Mouse (Mus musculus) spleen, adult 2 months (tissue): ENCODE data around the gene Hs3st6.

Source experiments
- CTCF ChIP-seq: fragments of 200-500 bp; IDR thresholded peaks from 2 replicates; pipeline ENCODE4 v1.5.1; 2011; ENCODE audit warnings: mild to moderate bottlenecking, inconsistent platforms; ENCODE audit not compliant: insufficient read depth, insufficient read length, insufficient replicate concordance; ENCODE audit errors: extremely low read depth
- POLR2A ChIP-seq: fragments of 200-500 bp; IDR thresholded peaks from 2 replicates; pipeline ENCODE4 v1.6.1; 2011; ENCODE audit warnings: low read depth, low read length, inconsistent platforms

- TF ChIP-seq CTCF (no peak), POLR2A (no peak)
These were observed 23.7 kb upstream of the Hs3st6 start for GRCm38 (mm10) chr17:24729067-24729466.
